In the genomic region with DNA sequence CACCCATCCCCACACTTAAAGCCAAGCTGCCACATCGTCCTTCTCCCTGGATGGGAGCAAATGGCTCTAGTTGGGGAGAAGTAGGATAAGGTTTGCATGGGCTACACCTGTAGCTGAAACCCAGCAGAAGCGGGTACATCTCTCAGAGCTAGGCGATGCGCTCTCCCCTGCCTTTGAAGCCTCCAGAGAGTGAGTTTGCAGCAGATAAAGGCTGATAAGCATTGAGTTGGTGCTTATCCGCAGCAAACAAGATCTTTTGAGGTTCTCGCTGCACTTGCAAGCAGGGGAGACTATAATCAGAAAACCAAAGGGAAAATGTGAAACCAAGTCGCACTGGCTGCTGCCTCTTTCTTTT, we compare ENCODE assay signal across 10 mouse cellular contexts. TPM values are rescaled to one million over a fixed set of nuclear protein-coding genes. Genes with fewer than 3 reads are reported as not detected.
DNase-seq lines count a peak whose midpoint lies in the region; ATAC-seq and TF ChIP-seq lines count a peak whose summit lies in the region.
"Had no signal": no experiment of that assay in that cellular context is flagged by ENCODE, and none has a peak within 500 bp of the region (broad histone marks: within the 10 kb centered on the region; RNA-seq: fewer than 3 reads in every experiment).

No protein-coding gene starts in this region.

- WGBS in hindbrain, embryonic 11.5 days: 36% methylated on average over 7 of the region's 7 CpGs
- 50% methylated on average over 7 of the region's 7 CpGs for WGBS in hindbrain, embryonic 16.5 days
- WGBS in neural tube, embryonic 13.5 days: 29% methylated on average over 7 of the region's 7 CpGs

- no peak overlapping the region for H3K27ac ChIP-seq in hindbrain, embryonic 11.5 days (ENCODE audit: low read depth, low read length)
- H3K27ac ChIP-seq in hindbrain, embryonic 16.5 days (ENCODE audit: low read depth, low read length): no peak overlapping the region
- H3K27ac ChIP-seq in neural tube, embryonic 13.5 days (replicated peaks): no peak overlapping the region
- H3K27ac ChIP-seq: midbrain, embryonic 13.5 days had no signal

- no peak overlapping the region for H3K4me3 ChIP-seq in hindbrain, embryonic 11.5 days (ENCODE audit: low read depth, low read length)
- H3K4me3 ChIP-seq in hindbrain, embryonic 16.5 days (ENCODE audit: low read length): no peak overlapping the region
- H3K4me3 ChIP-seq in G1E (ENCODE audit: low read depth, low read length): no peak overlapping the region
- no peak overlapping the region for H3K4me3 ChIP-seq in neural tube, embryonic 13.5 days
- H3K4me3 ChIP-seq: midbrain, embryonic 13.5 days had no signal

- no peaks in the 10 kb centered on the region for H3K4me1 ChIP-seq in hindbrain, embryonic 11.5 days (replicated peaks; ENCODE audit: control insufficient read depth, insufficient read depth, low read length)
- peaks cover 2% of the 10 kb centered on the region; the same call in 1 of the 2 replicates for H3K4me1 ChIP-seq in hindbrain, embryonic 16.5 days (ENCODE audit: control insufficient read depth, insufficient read depth, low read depth, low read length)
- peaks cover 6% of the 10 kb centered on the region; the same call in 1 of the 2 replicates for H3K4me1 ChIP-seq in G1E (ENCODE audit: insufficient read depth, low read depth, low read length)
- H3K4me1 ChIP-seq in neural tube, embryonic 13.5 days (replicated peaks): peaks cover 17% of the 10 kb centered on the region

- no peak for ATAC-seq in hindbrain, embryonic 11.5 days (ENCODE audit: low FRiP score)
- no peak for ATAC-seq in hindbrain, embryonic 16.5 days
- ATAC-seq in G1E (ENCODE audit: extremely low read depth, insufficient number of reproducible peaks, low FRiP score, poor library complexity, severe bottlenecking): peak; percentile 70
- no peak for ATAC-seq in neural tube, embryonic 13.5 days (ENCODE audit: low read depth)
- ATAC-seq: midbrain, embryonic 13.5 days had no signal

- H3K36me3 ChIP-seq in hindbrain, embryonic 11.5 days (ENCODE audit: control insufficient read depth, insufficient read depth, low read length): no peaks in the 10 kb centered on the region
- no peaks in the 10 kb centered on the region for H3K36me3 ChIP-seq in hindbrain, embryonic 16.5 days (ENCODE audit: control insufficient read depth, insufficient read depth, low read length)
- no peaks in the 10 kb centered on the region for H3K36me3 ChIP-seq in G1E (replicated peaks)
- H3K36me3 ChIP-seq in neural tube, embryonic 13.5 days: no peaks in the 10 kb centered on the region
- H3K36me3 ChIP-seq: midbrain, embryonic 13.5 days had no signal

- no peak for TF ChIP-seq CTCF in G1E (IDR thresholded peaks at IDR 0.05; ENCODE audit: low read depth, low read length)

- H3K9me3 ChIP-seq in hindbrain, embryonic 11.5 days (ENCODE audit: control insufficient read depth, low read length): no peaks in the 10 kb centered on the region
- H3K9me3 ChIP-seq in hindbrain, embryonic 16.5 days (ENCODE audit: control insufficient read depth, low read length): no peaks in the 10 kb centered on the region
- H3K9me3 ChIP-seq in G1E (replicated peaks): peaks cover 4% of the 10 kb centered on the region; the same call in 1 of the 2 replicates
- H3K9me3 ChIP-seq in neural tube, embryonic 13.5 days: no peaks in the 10 kb centered on the region
- H3K9me3 ChIP-seq: midbrain, embryonic 13.5 days had no signal

- no peak overlapping the region for H3K9ac ChIP-seq in hindbrain, embryonic 11.5 days (ENCODE audit: low read depth, low read length)
- no peak overlapping the region for H3K9ac ChIP-seq in hindbrain, embryonic 16.5 days (ENCODE audit: low read depth, low read length)
- no peak overlapping the region for H3K9ac ChIP-seq in neural tube, embryonic 13.5 days

- peak; percentile 26 for DNase-seq in hindbrain, embryonic 11.5 days (ENCODE audit: low spot score)
- DNase-seq in G1E (ENCODE audit: low spot score): no peak
- DNase-seq in induced T-regulatory cell, adult 2 months (ENCODE audit: low read depth): peak; percentile 82
- DNase-seq in urinary bladder, adult 18-20 months (ENCODE audit: low spot score in 2 of 2): no peak
- DNase-seq in lung, postnatal 4 days: no peak
- no peak for DNase-seq in retina, embryonic 14.5 days (ENCODE audit: low spot score)
- DNase-seq: adrenal gland, postnatal 36 days had no signal

- no peak overlapping the region for H3K4me2 ChIP-seq in hindbrain, embryonic 11.5 days (replicated peaks; ENCODE audit: low read depth, low read length)
- no peak overlapping the region for H3K4me2 ChIP-seq in hindbrain, embryonic 16.5 days (ENCODE audit: low read length)
- H3K4me2 ChIP-seq in neural tube, embryonic 13.5 days: 0 out of 2 replicates have a peak overlapping the region, but pooled peaks have one; percentile 5
- H3K4me2 ChIP-seq: midbrain, embryonic 13.5 days had no signal

- no peaks in the 10 kb centered on the region for H3K27me3 ChIP-seq in hindbrain, embryonic 11.5 days (ENCODE audit: control insufficient read depth, insufficient read depth, low read length)
- H3K27me3 ChIP-seq in hindbrain, embryonic 16.5 days (replicated peaks; ENCODE audit: control insufficient read depth, insufficient read depth, low read length): no peaks in the 10 kb centered on the region
- no peaks in the 10 kb centered on the region; the same call in 1 of the 2 replicates for H3K27me3 ChIP-seq in G1E (ENCODE audit: insufficient read depth, low read length)
- H3K27me3 ChIP-seq in neural tube, embryonic 13.5 days: no peaks in the 10 kb centered on the region
- H3K27me3 ChIP-seq: midbrain, embryonic 13.5 days had no signal

RNA-seq across cellular contexts. Expression of gene Fli1, which starts 47.0 kb away (rescaled TPM):
- polyA plus RNA-seq in hindbrain, embryonic 11.5 days (2014; fragmentation: Nextera tagmentation; extraction: Ambion mirVana): 18.6 and 22.2 TPM in 2 replicates
- polyA plus RNA-seq in hindbrain, embryonic 16.5 days (2015; fragmentation: Nextera tagmentation; extraction: Ambion mirVana): 6.4 and 8.4 TPM in 2 replicates
- total RNA-seq in G1E (2014; fragmentation: Nextera tagmentation) (4.9 and 5.8 TPM in 2 replicates), G1E (2017) (24.2 and 27.0 TPM in 2 replicates)
- polyA plus RNA-seq in G1E (2012): 2.5 and 3.4 TPM in 2 replicates
- 10.1 and 13.2 TPM in 2 replicates for polyA plus RNA-seq in neural tube, embryonic 13.5 days (2015; fragmentation: Nextera tagmentation; extraction: Ambion mirVana)

Comparison
In these comparisons a context has a peak if more than half of its experiments do, and no peak if none do; other contexts are left out.
1. DNase-seq: peak in hindbrain, embryonic 11.5 days (single experiment) and induced T-regulatory cell, adult 2 months (single experiment); none in G1E (single experiment), urinary bladder, adult 18-20 months (0 of 2), lung, postnatal 4 days (0 of 2) and retina, embryonic 14.5 days (single experiment).